Mouse (Mus musculus) adrenal gland, adult 18-20 months (tissue): ENCODE measurements at regions not wholly inside any gene's neighbourhood (a gene's known extent, or its start where the extent isn't known, plus 50 kb on each side); places are given as distances from the start of the nearest gene placed in this dataset.

Source experiments
- DNase-seq, 2 experiments: peaks; one replicate each; pipeline ENCODE4 v3.0.0; 2021 to 2022; ENCODE audit warnings: low spot score in 2 of 2

DNA sequence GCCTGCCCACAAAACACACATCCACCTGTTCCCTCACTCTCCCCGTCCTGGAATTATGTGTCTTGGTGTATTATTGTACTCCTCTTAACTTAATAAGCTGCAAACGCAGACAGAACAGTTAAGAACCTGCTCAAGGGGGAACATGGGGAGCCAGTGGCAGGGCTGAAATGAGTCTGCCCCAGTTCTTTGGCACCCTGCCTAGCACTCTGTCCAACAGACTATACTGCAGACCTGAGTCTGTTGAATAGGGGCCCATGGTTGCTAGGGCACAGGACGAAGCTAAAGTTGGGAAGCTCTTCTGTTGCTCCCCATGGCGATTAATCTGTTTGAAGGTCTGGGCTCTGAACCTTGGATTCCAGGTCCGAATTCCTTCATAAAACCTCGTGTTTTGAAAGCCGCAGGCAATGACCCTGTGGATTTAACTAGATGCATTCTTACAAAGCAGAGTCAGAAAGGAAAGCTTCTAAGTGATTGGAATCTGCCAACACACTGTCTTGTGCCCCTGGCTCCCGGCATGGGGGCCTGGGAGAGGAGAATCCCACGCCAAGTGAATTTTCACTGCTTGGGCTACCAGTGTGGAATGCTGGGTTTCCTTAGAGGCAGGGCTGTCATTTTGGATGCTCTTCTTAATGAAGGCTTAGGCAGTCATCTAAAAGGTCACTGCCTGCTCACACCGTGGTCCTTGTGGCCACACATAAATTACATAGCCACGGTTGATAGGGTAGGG is 479.3 kb downstream of the Nedd1 start:
- DNase-seq = no peak

DNA sequence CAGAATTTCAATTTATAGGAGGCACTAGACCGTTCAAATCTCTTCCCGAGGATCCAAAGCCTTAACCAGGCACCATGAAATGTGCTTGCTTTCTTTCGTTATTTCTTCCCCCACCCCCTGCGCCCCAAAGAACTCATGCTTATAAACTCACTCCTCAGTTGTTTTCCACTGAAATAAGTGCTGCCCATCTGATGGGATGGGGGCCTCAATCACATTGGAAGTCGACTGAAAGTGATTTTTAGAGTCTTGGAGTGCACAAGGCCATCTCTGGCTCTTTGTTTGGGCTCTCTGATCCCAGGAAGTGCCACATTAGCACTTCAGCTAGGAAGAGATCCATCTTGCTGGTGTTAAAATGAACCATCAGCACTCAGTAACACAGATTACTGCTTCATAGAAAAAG is 484.3 kb downstream of the Nedd1 start:
- no peak for DNase-seq

DNA sequence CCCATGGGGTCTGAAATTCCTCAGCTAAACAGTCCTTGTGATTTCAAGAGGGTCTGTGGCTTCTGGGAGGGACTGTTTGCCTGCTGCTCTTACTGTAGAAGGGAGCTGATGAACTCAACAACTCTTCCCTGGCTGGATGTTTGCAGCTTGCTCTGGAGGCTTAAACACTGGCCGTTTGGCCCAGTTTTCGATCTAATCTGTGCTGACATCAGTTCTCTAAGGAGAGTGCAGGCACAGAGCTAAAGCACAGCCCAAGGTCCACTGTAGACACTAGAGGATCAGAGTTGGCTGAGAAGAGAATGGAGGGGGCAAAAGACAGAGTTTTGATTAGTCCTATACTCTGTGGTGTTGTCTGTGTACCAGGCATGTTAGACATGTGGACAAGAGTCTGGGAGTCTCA is 490.1 kb downstream of the Nedd1 start:
- no peak for DNase-seq

DNA sequence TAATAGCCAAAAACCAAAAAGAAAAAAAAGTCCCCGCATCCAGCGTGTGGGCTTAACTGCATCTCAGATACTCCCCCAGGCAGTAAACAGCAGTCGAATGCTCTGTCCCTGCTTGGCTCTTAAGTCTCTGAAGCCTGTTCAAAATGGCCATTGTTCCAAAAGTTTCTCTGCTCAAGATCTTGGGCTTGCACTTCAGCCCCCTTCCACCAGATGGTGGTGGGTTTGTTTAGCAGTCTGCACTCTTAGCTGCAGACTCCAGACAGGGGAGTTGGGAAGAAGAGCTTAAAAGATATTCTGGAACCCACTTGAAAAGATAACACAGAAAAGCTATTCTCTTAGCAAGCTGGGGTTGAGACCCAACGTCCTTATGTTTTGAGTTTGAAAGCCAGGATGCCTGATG is 496.4 kb downstream of the Nedd1 start:
- DNase-seq = no peak

DNA sequence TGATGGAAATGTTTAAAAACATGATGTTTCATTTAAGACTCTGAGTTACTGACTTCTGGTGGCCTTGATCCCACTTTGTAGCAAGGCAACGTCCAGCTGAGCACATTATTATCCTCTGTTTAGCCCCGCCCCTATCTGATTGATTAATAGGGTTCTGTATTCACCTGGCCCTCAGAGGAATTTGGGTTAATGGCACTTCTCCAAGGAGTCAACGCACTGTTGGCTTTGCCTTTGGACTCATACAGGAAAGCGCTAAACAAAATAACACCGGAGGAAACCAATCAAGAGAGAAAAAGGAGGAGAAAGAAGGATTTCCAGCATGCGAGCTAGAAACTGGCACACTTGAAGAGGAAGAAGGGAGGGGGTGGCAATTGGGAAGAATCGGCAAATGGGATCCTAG is 497.1 kb downstream of the Nedd1 start:
- DNase-seq = no peak

DNA sequence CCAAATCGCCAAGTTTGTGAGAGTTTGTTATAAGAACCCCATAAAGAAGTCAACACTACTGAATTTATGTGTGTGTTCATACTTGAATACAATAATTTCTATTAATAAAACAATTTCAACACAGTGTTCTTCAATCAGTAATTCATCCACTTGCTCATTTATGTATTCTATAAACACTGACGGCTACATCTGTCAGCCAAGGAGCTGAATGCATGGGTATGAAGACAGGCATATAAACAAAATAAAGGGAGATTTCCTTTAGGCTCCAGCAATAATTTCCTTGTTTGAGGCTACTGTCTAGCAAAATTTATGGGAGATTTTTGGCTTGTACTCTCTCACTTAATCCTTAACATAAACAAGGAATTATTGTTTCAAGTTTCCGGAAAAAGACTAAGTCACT is 502.9 kb downstream of the Nedd1 start:
- no peak for DNase-seq

DNA sequence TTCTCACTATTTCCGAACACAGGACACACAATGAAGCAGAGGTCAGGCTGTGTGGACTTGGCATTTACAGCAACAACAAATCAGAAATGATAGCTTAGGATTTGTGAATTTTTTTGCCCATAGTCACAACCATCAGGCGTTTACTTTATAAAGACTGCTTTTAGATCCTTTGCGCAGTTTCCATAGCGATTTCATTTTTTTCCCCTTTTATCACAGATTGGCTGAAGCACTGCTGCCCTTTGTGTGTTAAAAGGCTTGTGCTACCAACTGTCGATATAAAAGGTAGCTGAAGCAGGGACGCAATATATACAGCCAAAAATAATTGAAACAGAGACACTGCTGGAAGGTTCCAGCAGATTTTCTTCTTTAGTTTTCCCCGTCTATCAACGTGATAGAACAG is 551.4 kb downstream of the Nedd1 start:
- DNase-seq = no peak

DNA sequence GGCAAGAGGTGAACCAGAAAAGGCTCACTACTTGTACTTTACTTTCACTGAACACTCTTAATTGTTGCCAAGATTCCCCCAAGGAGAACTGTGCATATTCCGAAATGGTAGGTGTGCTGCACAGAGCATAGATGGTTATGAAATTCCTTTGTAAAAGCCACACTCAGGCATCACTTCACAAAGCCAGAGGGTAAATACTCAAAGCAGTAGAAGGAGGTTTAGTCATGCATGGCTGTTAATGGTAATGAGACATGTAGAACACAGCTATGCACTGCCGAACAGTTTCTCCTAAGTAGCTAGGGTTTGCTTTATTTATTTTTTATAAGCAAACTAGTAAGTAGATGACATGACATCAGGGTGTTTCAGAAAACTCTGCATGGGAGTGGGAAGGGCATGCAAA is 556.2 kb downstream of the Nedd1 start:
- no peak for DNase-seq

DNA sequence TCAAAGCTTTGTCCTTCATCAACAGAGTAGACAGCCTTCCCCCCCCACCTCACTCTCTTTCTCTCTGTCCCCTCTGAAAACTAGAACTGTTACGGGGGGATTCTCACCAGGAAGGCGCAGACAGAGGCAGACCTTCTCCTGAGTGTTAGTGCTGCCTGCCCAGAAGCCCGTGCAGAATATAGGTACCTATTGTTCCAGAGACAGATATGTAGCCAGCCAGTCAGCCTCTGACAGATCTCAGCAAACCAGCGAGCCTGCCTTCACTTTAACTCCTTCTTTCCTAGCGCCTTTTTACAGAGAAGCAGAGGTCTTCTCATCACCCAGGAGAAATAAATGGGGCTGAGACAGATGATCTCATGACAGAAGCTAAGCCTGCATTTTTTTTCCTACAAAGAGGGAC is 557.2 kb downstream of the Nedd1 start:
- DNase-seq = no peak

DNA sequence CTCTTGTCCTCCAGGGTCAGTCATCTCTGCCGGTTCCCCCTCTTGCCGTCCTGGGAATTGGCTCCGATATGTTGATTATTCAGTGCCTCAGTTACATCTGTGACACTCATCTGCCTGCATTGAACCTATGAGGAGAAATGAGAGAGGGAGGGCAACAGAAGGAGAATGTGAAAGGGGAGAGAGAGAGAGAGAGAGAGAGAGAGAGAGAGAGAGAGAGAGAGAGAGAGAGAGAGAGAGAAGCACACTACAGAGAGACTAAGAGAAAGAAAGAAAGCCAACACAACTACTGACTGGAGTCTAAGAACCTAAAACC is 557.6 kb downstream of the Nedd1 start:
- DNase-seq = no peak

DNA sequence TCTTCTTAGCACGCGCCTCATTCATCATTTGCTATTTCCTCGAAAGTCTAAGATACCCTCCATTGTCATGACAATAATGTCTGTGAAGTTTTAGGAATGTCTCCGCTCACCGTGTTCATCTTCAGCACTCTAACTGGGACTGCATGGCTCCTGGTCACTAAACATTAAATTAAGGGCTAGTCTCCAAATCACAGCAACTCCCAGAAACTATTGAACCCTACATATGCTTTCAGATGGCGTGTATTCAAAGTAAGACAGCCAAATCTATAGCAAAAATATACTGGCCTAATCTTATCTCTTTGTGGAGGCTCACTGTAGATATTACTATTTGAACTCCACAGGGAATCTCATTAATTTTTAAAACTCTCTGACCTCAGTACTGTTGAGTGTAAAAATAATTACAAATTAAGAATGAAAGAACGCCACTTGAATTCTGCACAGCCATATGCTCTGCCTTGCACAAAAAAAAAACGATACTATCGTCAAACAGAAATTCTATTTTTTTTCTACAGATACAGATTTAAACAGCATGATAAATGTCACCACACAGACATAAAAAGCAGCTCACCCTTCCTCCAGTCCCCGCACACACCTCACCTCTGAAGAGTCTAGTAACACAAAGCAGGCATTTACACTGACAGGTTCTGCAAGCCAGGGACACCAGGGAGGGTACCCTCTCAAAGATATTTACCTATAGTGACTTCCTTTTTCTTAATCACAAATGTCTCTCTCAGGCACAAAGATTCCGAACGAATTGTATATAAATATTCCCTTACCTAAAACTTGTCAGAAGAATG is 558.2 kb downstream of the Nedd1 start:
- DNase-seq = no peak

DNA sequence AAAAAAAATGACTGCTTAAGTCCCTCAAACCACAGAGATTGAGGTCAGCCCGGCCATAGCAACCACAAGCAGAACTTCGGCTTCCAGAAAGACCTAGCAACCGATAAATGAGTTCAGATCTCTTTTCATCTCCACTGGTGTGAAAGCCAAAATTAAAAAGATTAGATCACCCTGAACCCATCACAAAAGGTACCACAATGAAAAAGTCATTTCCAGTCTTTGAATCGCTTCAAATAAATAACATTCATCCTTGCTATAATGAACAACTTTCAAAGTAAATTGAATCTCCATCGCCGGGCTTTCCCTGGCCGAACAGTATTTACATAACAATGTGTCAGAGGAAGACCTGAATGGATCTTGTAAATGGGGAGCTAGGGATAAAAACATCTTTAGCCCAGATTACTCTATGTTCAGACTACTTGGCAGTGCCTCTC is 559.1 kb downstream of the Nedd1 start:
- no peak for DNase-seq

DNA sequence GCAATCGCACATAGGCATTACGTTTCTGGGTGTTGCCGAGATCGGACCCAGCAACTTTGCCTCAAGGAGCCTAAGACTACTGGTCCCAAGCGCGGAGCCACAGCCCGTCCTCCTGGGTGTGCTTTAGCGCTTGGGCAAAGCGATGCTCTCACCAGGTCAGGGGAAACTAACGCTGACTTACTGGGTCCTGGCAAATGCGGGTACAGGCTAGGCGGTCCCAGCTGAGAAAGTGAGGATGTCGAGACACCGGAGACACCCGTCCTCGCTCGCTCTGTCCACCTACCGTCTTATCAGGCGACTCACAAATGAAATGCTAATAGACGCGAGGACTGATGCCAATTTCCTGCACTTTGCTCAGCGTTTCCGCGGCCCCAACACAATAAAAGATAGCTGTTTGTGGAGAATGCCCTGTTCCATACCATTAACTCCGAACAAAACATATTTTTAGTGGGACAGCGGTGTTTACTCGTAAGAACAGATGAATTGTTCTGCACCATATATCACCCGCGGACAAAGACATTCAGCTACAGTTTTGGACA is 559.7 kb downstream of the Nedd1 start:
- peak; percentile 4 to 17 for DNase-seq

DNA sequence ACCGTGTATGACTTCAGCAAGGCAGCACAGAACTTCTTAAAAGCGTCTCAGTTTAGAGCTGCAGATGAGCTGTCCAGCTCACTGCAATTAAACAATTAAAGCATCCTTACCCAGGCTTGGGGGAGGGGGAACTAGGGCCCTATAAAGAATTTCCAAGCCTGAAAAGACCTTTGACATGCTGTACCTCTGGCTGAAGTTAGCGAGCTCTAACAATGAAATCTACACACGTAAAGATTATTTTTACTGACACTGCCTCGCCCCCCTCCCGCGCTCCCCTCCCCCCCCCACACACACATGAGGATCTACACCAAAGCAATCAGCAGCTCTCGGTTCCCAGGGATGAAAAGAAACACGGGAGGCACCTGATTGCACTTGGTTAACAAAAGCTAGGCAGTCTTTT is 560.7 kb downstream of the Nedd1 start:
- no peak for DNase-seq

DNA sequence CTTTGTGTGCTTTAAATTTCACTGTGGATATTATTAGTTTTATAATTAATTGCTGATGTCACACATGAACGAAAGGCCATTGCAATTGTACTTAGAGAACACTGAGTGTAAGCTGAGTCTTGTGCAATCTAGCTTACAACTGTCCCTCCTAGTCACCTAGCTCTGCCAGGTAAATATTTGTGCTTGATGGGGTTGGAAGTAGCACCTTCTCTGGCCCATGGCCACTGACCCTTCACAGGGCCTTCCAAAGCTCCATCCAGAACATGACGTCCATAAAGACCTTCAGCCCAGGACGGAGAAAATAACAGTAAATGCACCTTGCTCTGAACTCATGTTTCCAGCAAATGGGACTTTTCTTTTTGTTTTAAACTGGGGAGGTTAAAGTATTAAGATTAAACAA is 576.0 kb downstream of the Nedd1 start:
- no peak for DNase-seq

DNA sequence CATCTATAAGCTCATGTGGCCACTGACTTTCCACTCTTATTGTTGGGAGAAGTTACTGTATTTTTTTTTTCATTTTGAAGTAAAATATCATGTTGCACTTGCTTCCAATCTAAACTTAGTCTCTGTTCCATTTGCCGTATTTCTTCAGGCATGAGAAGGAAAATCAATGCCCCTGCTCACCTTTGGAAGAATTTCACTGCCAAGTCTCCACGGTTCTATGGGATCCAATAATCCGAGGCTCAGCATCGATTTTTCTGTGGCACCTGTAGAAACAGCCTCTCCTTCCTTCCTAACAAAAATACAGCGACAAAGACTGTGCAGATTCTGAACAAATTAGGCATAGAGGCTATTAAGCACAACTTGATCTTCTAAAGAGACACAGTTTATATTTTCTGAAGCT is 586.7 kb downstream of the Nedd1 start:
- no peak for DNase-seq

DNA sequence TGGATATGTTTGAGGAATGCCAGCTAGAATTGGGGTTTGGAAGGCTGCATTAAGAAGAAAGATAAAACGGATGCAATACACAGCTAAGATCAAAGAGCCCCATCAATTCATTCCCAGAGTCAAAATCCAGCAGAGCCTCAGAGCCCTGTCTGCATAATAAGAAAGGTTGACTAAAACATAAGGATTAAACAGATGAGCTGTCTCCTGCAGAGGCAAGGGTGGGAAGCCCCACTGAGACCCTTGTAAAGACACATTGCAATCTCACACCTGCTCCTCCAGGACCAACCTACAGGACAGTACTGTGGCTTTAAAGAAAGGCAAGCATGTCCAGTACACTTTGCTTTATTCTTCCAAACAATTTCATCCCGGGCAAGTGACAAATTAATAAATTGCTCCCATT is 609.4 kb downstream of the Nedd1 start:
- no peak for DNase-seq

DNA sequence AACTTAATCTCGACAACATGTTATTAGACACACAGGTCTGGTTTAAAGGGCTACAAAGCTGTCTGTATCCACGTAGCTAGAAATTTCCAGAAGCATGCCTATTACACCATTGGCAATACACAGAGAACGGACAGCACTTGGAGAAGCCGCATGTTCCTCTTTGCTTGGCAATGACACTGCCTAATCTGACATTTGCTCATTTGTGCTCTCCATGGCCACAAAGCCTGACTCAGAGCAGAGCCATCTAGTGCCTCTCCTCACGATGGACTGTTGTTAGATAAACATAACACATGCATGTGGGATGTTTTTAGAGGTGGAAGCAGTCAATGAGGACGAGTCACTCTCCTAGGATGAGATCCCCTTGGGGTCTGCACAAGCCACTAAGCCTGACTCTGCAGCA is 615.9 kb downstream of the Nedd1 start:
- DNase-seq = no peak

DNA sequence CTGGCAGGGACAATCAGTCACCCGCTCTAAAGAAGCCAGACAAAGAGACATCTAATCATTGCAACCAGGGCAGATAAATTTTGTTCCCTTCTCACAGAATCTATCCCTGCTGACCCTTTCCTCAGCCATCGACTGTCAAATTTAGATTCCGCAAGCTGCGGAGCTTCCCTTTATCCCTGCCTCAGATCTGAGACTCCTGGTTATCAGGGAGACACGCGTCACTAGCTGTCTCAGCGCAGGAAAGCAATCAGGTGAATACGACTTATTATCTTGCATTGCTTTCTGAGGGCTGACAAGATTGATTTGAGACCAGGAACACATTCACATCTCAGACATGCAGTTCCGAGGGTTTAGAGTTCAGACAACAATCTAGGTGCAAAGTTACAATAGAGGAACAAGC is 618.3 kb downstream of the Nedd1 start:
- DNase-seq = no peak

DNA sequence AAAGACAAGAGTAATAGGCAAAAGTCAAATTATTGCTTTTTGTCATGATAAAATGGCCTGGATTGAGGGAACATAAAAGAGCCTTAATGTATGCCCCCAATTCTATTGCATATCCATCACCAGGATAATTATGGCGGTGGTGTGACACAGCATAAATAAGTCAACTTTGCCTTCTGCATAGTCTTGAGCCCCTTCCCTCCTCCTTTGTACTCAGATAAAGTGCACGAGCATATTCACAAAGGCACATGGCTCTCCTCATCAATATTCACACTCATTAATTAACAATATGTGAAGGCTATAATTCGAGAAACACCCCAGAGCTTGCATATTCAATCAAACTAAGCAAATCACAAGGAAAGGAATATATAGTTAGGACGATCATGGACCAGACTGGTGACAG is 619.5 kb downstream of the Nedd1 start:
- DNase-seq = no peak

DNA sequence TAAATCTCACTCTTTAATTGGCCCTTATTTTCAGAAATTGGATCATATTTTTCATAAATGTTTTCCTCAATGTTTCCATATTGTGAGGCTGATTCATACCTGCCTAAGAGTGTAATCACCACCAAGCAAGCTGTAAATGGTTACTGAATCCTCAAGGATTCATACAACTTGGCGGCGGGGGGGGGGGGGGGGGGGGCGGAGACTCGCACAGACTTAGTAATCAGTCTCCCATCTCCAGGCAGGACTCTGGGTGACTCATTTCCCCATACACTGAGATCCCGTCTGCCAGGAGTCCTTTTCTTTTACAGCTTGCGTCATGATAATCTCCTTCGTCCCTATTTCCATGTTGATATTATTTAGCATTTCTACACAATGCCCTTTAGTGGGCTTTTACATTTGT is 624.7 kb downstream of the Nedd1 start:
- no peak for DNase-seq

DNA sequence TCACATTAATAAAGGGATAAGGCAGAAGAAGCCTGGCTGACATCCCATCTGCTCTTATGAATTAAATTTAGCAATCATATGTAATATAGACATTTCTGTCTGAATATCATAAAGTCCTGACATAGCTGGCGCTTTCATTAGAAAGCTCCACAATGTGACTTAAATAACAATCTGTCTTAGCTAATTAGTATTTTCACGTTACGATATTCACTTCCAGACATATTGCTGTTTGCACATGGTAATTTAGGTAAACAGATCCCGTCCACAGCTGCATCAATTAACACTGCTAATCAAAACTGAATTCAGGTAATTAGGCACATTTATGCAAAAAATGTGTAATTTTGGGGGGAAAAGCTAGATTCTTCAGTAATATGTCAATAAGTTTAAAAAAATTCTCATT is 625.1 kb downstream of the Nedd1 start:
- no peak for DNase-seq
